Mouse (Mus musculus) testis, postnatal 10 days (tissue): ENCODE measurements at regions not wholly inside any gene's neighbourhood (a gene's known extent, or its start where the extent isn't known, plus 50 kb on each side); places are given as distances from the start of the nearest gene placed in this dataset.
A peak's percentile ranks its signal among the peaks of the same experiment; 100 is the strongest.
"Not testable (repeated sequence)": the region's sequence is repeated elsewhere in the genome, so short reads cannot be mapped to it uniquely, and the experiment has no call there.

Experiments
- DNase-seq: peaks from one replicate; pipeline ENCODE4 v3.0.0; 2021; ENCODE audit warnings: low spot score

- not testable (repeated sequence) for DNase-seq
Observed at GRCm38 (mm10) chrX:75734628-75735302, 140.2 kb downstream of the Pls3 start.

- DNase-seq = not testable (repeated sequence)
Observed at GRCm38 (mm10) chrX:75733651-75734050, 141.3 kb downstream of the Pls3 start.

- not testable (repeated sequence) for DNase-seq
Observed at GRCm38 (mm10) chrX:75729791-75730190, 145.2 kb downstream of the Pls3 start.

- DNase-seq = no peak
Observed at GRCm38 (mm10) chrX:75728507-75728906, 146.5 kb downstream of the Pls3 start.

- not testable (repeated sequence) for DNase-seq
Observed at GRCm38 (mm10) chrX:75723542-75723941, 145.5 kb upstream of the Rab39b start.

- DNase-seq = no peak
Observed at GRCm38 (mm10) chrX:75699949-75700348, 121.9 kb upstream of the Rab39b start.

GRCm38 (mm10) chrX:75675271-75675670, 97.2 kb upstream of the Rab39b start:
- not testable (repeated sequence) for DNase-seq

GRCm38 (mm10) chrX:75673920-75674665, 96.1 kb upstream of the Rab39b start:
- DNase-seq = peak; percentile 89

- no peak for DNase-seq
Observed at GRCm38 (mm10) chrX:75673586-75673919, 95.5 kb upstream of the Rab39b start.

GRCm38 (mm10) chrX:75672976-75673375, 94.9 kb upstream of the Rab39b start:
- DNase-seq = no peak

- DNase-seq = no peak
Observed at GRCm38 (mm10) chrX:75667636-75668035, 89.6 kb upstream of the Rab39b start.

GRCm38 (mm10) chrX:75643402-75643801, 65.4 kb upstream of the Rab39b start:
- no peak for DNase-seq
